Mouse (Mus musculus): ENCODE results near the gene Prdm2.

GRCm38 (mm10) chr4:143100157-143100556, 112.6 kb downstream of the Prdm2 start:
- TF ChIP-seq CTCF (conservative IDR thresholded peaks at IDR 0.05; ENCODE audit: low read length) (no peak), NANOG (IDR thresholded peaks at IDR 0.05; ENCODE audit: borderline replicate concordance, low read length) (no peak)
